Mouse (Mus musculus) G1E-ER4 (cell line): ENCODE measurements around the gene Fam19a2. TPM values are rescaled to one million over a fixed set of nuclear protein-coding genes. Genes with fewer than 3 reads are reported as not detected.

Experiments
- GATA1 ChIP-seq: IDR thresholded peaks from one replicate; pipeline ENCODE4 v1.8.0; 2012; ENCODE audit warnings: low read length, inconsistent platforms
- polyA plus RNA-seq: library from polyadenylated mRNA; stranded (reverse); fragments of >175 nt; gene quantifications from 2 replicates; pipeline ENCODE4 v1.2.3, GENCODE M21; 2012

The Fam19a2 gene
- polyA plus RNA-seq = not detected in 2 replicates

GRCm38 (mm10) chr10:123263876-123264309 is at the start of gene Fam19a2:
TSS of gene Fam19a2 (plus strand) at chr10:123263996.
- TF ChIP-seq GATA1 = no peak

- TF ChIP-seq GATA1 = no peak
Observed at GRCm38 (mm10) chr10:123222785-123223184, 41.0 kb upstream of the Fam19a2 start.

- TF ChIP-seq GATA1 = no peak
Observed at GRCm38 (mm10) chr10:123229420-123229819, 34.4 kb upstream of the Fam19a2 start.

GRCm38 (mm10) chr10:123248063-123248462 is 15.7 kb upstream of the Fam19a2 start:
- TF ChIP-seq GATA1 = no peak

GRCm38 (mm10) chr10:123251904-123252303 is 11.9 kb upstream of the Fam19a2 start:
- TF ChIP-seq GATA1 = no peak

GRCm38 (mm10) chr10:123254299-123254698 is 9.5 kb upstream of the Fam19a2 start:
- no peak for TF ChIP-seq GATA1

GRCm38 (mm10) chr10:123255674-123256348 is 8.0 kb upstream of the Fam19a2 start:
- no peak for TF ChIP-seq GATA1

GRCm38 (mm10) chr10:123264461-123265191 is 830 bp downstream of the Fam19a2 start:
- no peak for TF ChIP-seq GATA1

- TF ChIP-seq GATA1 = no peak
Observed at GRCm38 (mm10) chr10:123265241-123265790, 1.5 kb downstream of the Fam19a2 start.

- TF ChIP-seq GATA1 = no peak
Observed at GRCm38 (mm10) chr10:123268568-123268967, 4.8 kb downstream of the Fam19a2 start.

- TF ChIP-seq GATA1 = no peak
Observed at GRCm38 (mm10) chr10:123274554-123274953, 10.8 kb downstream of the Fam19a2 start.

GRCm38 (mm10) chr10:123307300-123307699 is 43.5 kb downstream of the Fam19a2 start:
- TF ChIP-seq GATA1 = no peak

- no peak for TF ChIP-seq GATA1
Observed at GRCm38 (mm10) chr10:123326271-123326670, 62.5 kb downstream of the Fam19a2 start.

- TF ChIP-seq GATA1 = no peak
Observed at GRCm38 (mm10) chr10:123341280-123341679, 77.5 kb downstream of the Fam19a2 start.

- TF ChIP-seq GATA1 = no peak
Observed at GRCm38 (mm10) chr10:123342591-123343236, 78.9 kb downstream of the Fam19a2 start.

GRCm38 (mm10) chr10:123346301-123346700 is 82.5 kb downstream of the Fam19a2 start:
- TF ChIP-seq GATA1 = no peak
